Mouse (Mus musculus) forebrain, embryonic 13.5 days (tissue): ENCODE results near the gene Ptpdc1. TPM values are rescaled to one million over a fixed set of nuclear protein-coding genes. Genes with fewer than 3 reads are reported as not detected.
A peak's percentile ranks its signal among the peaks of the same experiment; 100 is the strongest.

ENCODE experiments used
- ATAC-seq: fragments of 200-750 bp; cut with Nextera tagmentation; 2 replicates; pipeline ENCODE4 v1.8.0; 2017
- H3K27ac ChIP-seq: fragments of 300-500 bp; sonication (generic); 2 replicates; pipeline ENCODE4 v1.5.1; 2015; ENCODE audit warnings: inconsistent platforms, mild to moderate bottlenecking, moderate library complexity
- H3K27me3 ChIP-seq: fragments of 300-500 bp; sonication (generic); 2 replicates; pipeline ENCODE4 v1.6.1; 2015; ENCODE audit warnings: mild to moderate bottlenecking, inconsistent platforms
- H3K36me3 ChIP-seq: fragments of 300-500 bp; sonication (generic); 2 replicates; pipeline ENCODE4 v1.6.1; 2015; ENCODE audit warnings: mild to moderate bottlenecking, inconsistent platforms; ENCODE audit not compliant: poor library complexity, severe bottlenecking
- H3K4me1 ChIP-seq: fragments of 300-500 bp; sonication (generic); 2 replicates; pipeline ENCODE4 v1.6.1; 2015; ENCODE audit warnings: inconsistent platforms
- H3K4me2 ChIP-seq: fragments of 300-500 bp; sonication (generic); 2 replicates; pipeline ENCODE4 v1.6.1; 2015; ENCODE audit warnings: inconsistent platforms, mild to moderate bottlenecking, moderate library complexity
- H3K4me3 ChIP-seq: fragments of 300-500 bp; sonication (generic); 2 replicates; pipeline ENCODE4 v1.5.1; 2015; ENCODE audit warnings: mild to moderate bottlenecking, inconsistent platforms
- H3K9ac ChIP-seq: fragments of 300-500 bp; sonication (generic); 2 replicates; pipeline ENCODE4 v1.6.1; 2015; ENCODE audit warnings: mild to moderate bottlenecking, inconsistent platforms
- H3K9me3 ChIP-seq: fragments of 300-500 bp; sonication (generic); replicated peaks from 2 replicates; pipeline ENCODE4 v1.6.1; 2016; ENCODE audit warnings: inconsistent platforms
- WGBS: fragments of 180-500 bp; shearing (Covaris S2); methylation state at CpG from one replicate; pipeline ENCODE4 v1.1.7; 2015; 5-methylcytosine and 5-hydroxymethylcytosine counted together
- polyA plus RNA-seq: library from polyadenylated mRNA; unstranded; fragments of >200 nt; fragmentation: Nextera tagmentation; extraction: Ambion mirVana; gene quantifications from 2 replicates; pipeline ENCODE4 v1.2.1, GENCODE M21; 2015

Gene Ptpdc1
- 13.0 and 13.4 TPM in 2 replicates for polyA plus RNA-seq

GRCm38 (mm10) chr13:48625433-48626184 lies at the start of gene Ptpdc1:
Ptpdc1 (minus strand) TSS chr13:48625664.
- Histone ChIP-seq H3K9me3 (no peaks in the 10 kb centered on the region), H3K4me1 (peaks cover 7% of the 10 kb centered on the region; the same call in 1 of the 2 replicates)
- peak; percentile 100 for ATAC-seq

DNA sequence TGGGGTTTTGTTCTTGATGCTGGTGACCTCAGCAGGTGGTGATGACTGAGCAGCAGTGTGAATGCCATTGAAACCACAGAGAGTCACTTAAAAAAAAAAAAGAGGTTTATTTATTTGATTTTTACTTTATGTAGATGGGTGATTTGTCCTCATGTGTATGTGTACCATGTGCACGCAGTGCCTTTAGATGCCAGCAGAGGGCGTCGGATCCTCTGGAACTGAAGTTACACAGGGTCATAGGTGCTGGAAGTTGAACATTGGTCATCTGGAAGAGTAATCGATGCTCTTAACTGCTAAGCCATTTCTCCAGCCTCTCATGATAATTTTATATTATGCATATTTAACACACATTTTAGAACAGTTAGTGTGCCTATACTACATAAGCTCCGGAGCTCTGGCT lies 49.1 kb upstream of the Ptpdc1 start:
- H3K9ac ChIP-seq: no peak overlapping the region
- whole genome bisulfite sequencing: 86% methylated on average over 5 of the region's 5 CpGs
- H3K27me3 ChIP-seq: peaks cover 81% of the 10 kb centered on the region
- peaks cover 5% of the 10 kb centered on the region; the same call in 1 of the 2 replicates for H3K9me3 ChIP-seq
- H3K4me2 ChIP-seq: no peak overlapping the region
- H3K27ac ChIP-seq: no peak overlapping the region
- H3K4me1 ChIP-seq: peaks cover 8% of the 10 kb centered on the region
- H3K4me3 ChIP-seq: no peak overlapping the region
- no peaks in the 10 kb centered on the region for H3K36me3 ChIP-seq
- no peak for ATAC-seq

More at GRCm38 (mm10) chr13:48625433-48626184, at the start of gene Ptpdc1:
- Histone ChIP-seq H3K9ac (peak within 1 kb of the TSS; percentile 90), H3K4me3 (peak within 1 kb of the TSS; percentile 70), H3K27ac (peak within 1 kb of the TSS; percentile 88), H3K4me2 (peak within 1 kb of the TSS; percentile 76), H3K27me3 (peaks cover 5% of the 10 kb centered on the region), H3K36me3 (no peaks in the 10 kb centered on the region)
- 3% methylated on average over 71 of the region's 76 CpGs for WGBS

- H3K9ac ChIP-seq: no peak overlapping the region
- peaks cover 20% of the 10 kb centered on the region for H3K4me1 ChIP-seq
- H3K36me3 ChIP-seq: no peaks in the 10 kb centered on the region
- peaks cover 5% of the 10 kb centered on the region; the same call in 1 of the 2 replicates for H3K9me3 ChIP-seq
- WGBS: under 1% methylated on average over 24 of the region's 24 CpGs
- no peak overlapping the region for H3K27ac ChIP-seq
- peak overlapping the region; percentile 18; the same call in 1 of the 2 replicates for H3K4me3 ChIP-seq
- peaks cover 92% of the 10 kb centered on the region for H3K27me3 ChIP-seq
- peak overlapping the region; percentile 40 for H3K4me2 ChIP-seq
- no peak for ATAC-seq
Observed at GRCm38 (mm10) chr13:48672312-48672840, 46.9 kb upstream of the Ptpdc1 start.

DNA sequence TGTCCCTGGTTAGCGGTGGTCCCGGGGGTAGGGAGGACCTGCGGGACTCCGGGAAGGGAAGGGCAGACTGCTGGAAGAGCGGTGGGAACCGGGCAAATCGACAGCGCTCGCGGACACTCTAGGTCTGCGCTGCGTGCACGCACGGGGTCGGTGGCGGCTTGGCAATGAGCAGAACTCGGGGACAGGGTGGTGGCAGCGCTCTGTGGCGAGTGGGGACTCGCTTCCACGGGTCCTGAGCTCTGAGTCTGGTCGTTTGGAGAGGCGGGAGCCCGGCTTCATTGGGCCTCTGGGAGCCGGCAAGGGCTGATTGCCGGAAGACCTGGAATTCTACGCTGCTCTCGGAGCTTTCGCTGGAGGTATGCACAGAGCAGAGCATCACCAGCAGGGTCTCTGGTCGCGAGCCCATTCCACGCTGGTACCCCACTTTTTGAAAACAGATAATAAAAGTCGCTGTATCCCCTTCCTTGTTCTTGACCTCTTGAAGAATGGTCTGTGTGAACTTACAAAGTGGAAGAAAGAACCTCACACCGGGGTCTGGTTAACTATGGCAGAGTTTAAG lies 43.6 kb upstream of the Ptpdc1 start:
- ATAC-seq: no peak
- Histone ChIP-seq H3K4me1 (peaks cover 37% of the 10 kb centered on the region), H3K27me3 (peaks cover 96% of the 10 kb centered on the region), H3K4me3 (peak overlapping the region; percentile 20), H3K36me3 (no peaks in the 10 kb centered on the region), H3K4me2 (peak overlapping the region; percentile 43), H3K9ac (no peak overlapping the region), H3K9me3 (no peaks in the 10 kb centered on the region), H3K27ac (no peak overlapping the region)
- WGBS: under 1% methylated on average over 34 of the region's 34 CpGs

DNA sequence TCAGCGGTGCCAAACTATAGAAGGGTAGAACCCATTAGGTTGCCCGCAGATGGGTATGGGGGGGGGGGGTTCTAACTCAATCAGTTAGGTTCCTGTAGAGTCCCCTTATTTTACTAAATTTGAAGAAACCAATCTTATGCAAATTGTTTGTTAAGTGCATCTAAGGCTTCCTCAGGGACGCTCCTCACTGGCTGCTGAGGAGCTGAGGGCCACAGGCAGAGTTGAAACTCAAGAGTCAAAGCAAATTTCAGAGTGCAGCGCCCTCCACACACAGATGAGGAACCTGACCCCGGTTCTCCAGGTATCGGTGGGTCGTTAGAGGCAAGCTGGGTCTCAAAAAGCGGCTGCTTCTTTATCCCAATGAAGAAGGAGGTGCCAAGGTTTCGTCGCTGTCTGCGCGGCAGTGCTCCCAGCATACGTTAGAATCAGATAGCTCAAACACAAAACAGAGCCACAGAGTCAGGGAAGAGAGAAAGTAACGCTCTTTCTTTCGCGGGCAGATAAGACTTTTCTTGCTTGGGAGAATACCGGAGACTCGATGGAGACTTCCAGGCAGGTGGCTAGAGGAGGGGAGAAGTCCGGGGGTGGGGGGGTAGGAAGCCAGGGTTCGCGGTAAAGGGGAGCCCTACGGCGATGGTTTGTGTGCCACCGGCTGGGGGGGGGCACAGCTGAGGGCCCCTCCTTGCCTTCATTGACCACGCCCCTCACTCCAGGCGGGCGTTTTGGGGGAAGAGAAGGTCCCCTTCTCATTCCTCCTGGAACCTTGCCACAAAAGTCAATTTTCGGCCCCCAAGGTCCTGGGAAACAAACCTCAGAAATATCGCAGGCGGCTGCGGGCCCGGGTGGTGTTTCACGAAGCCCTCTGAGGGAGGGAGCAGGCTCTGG lies 42.9 kb upstream of the Ptpdc1 start:
- ATAC-seq: no peak
- Histone ChIP-seq H3K27me3 (peaks cover 96% of the 10 kb centered on the region), H3K9ac (no peak overlapping the region), H3K4me1 (peaks cover 38% of the 10 kb centered on the region), H3K4me3 (peak overlapping the region; percentile 20), H3K9me3 (no peaks in the 10 kb centered on the region), H3K36me3 (no peaks in the 10 kb centered on the region), H3K4me2 (peak overlapping the region; percentile 43), H3K27ac (no peak overlapping the region)
- 1% methylated on average over 33 of the region's 33 CpGs for WGBS

- H3K27me3 ChIP-seq: peaks cover 96% of the 10 kb centered on the region
- no peaks in the 10 kb centered on the region for H3K9me3 ChIP-seq
- no peak overlapping the region for H3K4me2 ChIP-seq
- 2% methylated on average over 4 of the region's 4 CpGs for WGBS
- no peaks in the 10 kb centered on the region for H3K36me3 ChIP-seq
- H3K4me3 ChIP-seq: no peak overlapping the region
- no peak overlapping the region for H3K27ac ChIP-seq
- ATAC-seq: no peak
- H3K4me1 ChIP-seq: peaks cover 41% of the 10 kb centered on the region
- H3K9ac ChIP-seq: no peak overlapping the region
Observed at GRCm38 (mm10) chr13:48667461-48667860, 42.0 kb upstream of the Ptpdc1 start.

GRCm38 (mm10) chr13:48665656-48666597 lies 40.5 kb upstream of the Ptpdc1 start:
- Histone ChIP-seq H3K4me2 (no peak overlapping the region; the same call in 1 of the 2 replicates), H3K4me1 (peaks cover 42% of the 10 kb centered on the region), H3K36me3 (no peaks in the 10 kb centered on the region), H3K27ac (no peak overlapping the region), H3K9me3 (no peaks in the 10 kb centered on the region), H3K4me3 (peak overlapping the region; percentile 18), H3K27me3 (peaks cover 98% of the 10 kb centered on the region), H3K9ac (no peak overlapping the region)
- WGBS: under 1% methylated on average over 58 of the region's 58 CpGs
- ATAC-seq: no peak

DNA sequence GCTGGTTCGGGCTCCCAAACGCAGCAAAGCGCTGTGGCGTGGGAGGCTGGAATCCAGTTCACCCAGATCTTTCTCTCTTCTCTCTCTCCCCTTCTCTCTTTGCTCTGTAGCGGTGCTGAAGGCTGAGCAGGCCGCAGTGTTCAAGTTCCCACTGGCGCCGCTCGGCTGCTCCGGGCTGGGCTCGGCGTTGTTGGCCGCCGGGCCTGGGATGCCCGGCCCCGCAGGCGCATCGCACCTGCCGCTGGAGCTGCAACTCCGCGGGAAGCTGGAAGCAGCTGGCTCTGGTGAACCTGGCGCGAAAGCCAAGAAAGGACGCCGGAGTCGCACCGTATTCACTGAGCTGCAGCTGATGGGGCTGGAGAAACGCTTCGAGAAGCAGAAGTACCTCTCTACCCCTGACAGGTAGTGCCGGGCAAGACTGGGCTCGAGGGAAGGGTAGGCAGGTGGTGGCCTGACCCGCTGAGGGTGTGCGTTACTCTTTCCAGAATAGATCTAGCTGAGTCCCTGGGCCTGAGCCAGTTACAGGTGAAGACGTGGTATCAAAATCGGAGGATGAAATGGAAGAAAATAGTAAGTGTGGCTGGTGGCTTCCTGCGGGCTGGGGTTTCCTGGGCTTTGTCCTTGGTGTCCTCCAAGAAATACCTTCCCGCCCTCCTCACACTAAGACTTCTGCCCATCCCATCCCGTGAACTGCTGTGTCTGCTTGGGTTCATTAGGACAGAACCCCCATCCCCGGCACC lies 39.6 kb upstream of the Ptpdc1 start:
- WGBS: under 1% methylated on average over 37 of the region's 39 CpGs
- no peak for ATAC-seq
- no peak overlapping the region for H3K27ac ChIP-seq
- no peak overlapping the region for H3K9ac ChIP-seq
- peak overlapping the region; percentile 5 for H3K4me3 ChIP-seq
- H3K4me1 ChIP-seq: peaks cover 44% of the 10 kb centered on the region
- H3K27me3 ChIP-seq: peaks cover 98% of the 10 kb centered on the region
- H3K36me3 ChIP-seq: no peaks in the 10 kb centered on the region
- H3K4me2 ChIP-seq: peak overlapping the region; percentile 4; the same call in 1 of the 2 replicates
- no peaks in the 10 kb centered on the region for H3K9me3 ChIP-seq

DNA sequence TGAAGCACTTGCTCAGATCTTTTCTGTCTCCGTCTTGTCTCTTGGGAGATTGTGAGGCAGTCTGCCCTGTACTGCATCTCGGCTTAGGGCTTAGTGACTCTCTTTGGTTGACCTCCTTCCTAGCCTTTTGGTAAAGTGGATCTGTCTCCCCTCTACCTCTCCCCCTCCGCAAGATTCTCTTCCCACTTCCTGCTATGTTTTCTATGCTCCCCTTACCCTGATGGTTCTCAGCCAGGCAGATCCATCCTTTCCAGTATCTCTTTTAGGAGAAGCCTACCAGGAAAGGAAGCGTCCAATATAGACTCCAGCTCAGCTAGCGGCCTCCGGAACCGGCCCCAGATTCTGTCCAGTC lies 38.5 kb upstream of the Ptpdc1 start:
- Histone ChIP-seq H3K27me3 (peaks cover 99% of the 10 kb centered on the region), H3K27ac (no peak overlapping the region), H3K36me3 (no peaks in the 10 kb centered on the region), H3K9me3 (no peaks in the 10 kb centered on the region), H3K4me2 (no peak overlapping the region), H3K4me3 (no peak overlapping the region), H3K9ac (no peak overlapping the region), H3K4me1 (peaks cover 41% of the 10 kb centered on the region)
- no peak for ATAC-seq
- 10% methylated on average over 7 of the region's 7 CpGs for WGBS

- H3K4me2 ChIP-seq: peak overlapping the region; percentile 75
- H3K4me3 ChIP-seq: peak overlapping the region; percentile 44
- no peaks in the 10 kb centered on the region for H3K36me3 ChIP-seq
- no peak overlapping the region for H3K27ac ChIP-seq
- H3K27me3 ChIP-seq: peaks cover 99% of the 10 kb centered on the region
- H3K9ac ChIP-seq: peak overlapping the region; percentile 53
- 4% methylated on average over 48 of the region's 54 CpGs for WGBS
- ATAC-seq: 0 out of 2 replicates have a peak, but pooled peaks have one; percentile 23
- H3K9me3 ChIP-seq: no peaks in the 10 kb centered on the region
- H3K4me1 ChIP-seq: peaks cover 36% of the 10 kb centered on the region
Observed at GRCm38 (mm10) chr13:48663211-48663987, 37.9 kb upstream of the Ptpdc1 start.
